Mouse (Mus musculus) heart, adult 2 months (tissue): Measurements from ENCODE around the gene Nfkbib.

ENCODE experiments used
- CTCF ChIP-seq: fragments of 200-600 bp; IDR thresholded peaks from 2 replicates; pipeline ENCODE4 v1.8.1; 2022; ENCODE audit warnings: antibody characterized with exemption, mild to moderate bottlenecking, moderate library complexity
- POLR2A ChIP-seq: fragments of 200-500 bp; IDR thresholded peaks from 2 replicates; pipeline ENCODE4 v1.6.1; 2011; ENCODE audit warnings: mild to moderate bottlenecking, low read depth, low read length, control low read depth; ENCODE audit not compliant: insufficient read depth

DNA sequence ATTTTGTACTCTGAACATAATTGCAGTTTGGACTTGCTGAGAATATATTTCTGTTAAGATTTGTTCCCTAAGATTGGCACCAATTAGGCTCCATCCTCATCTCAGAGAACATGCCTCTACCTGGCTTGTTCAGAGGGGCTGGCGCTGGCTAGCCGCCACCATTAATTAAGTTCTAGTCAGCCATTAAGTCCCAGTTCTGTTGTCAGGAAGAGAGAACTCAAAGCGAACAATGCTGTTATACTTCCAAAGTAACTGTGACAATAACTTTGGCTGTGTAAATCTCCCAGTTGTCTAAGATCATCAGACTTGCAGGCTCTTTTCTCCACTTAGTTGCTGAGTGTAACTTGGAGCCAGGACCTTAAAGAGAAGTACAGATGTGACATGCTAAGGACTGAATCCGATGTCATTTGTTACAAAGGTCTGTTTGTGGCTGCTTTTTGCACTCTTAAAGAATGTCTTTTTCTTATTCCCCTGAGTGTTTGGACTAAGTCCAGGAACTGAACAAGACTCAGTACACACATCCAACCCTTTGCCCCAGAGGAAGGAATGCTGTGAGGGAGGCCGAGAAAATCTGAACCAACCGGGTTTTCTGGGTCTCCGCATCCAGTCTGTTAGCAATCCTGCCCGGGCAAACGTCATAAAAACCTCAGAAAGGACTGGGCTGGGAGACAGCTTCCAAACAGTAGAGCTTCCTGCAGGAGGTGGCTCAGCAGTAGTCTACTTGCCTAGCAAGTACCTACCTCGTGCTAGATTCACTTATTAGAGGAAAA lies 34.8 kb upstream of the Nfkbib start:
- no peak for TF ChIP-seq POLR2A
- peak; percentile 48 for TF ChIP-seq CTCF
